Mouse (Mus musculus): ENCODE measurements around the gene Usp20. TPM values are rescaled to one million over a fixed set of nuclear protein-coding genes. Genes with fewer than 3 reads are reported as not detected.

Usp20 gene
- polyA plus RNA-seq, 1 experiment from 2014 or later, result 19.8 TPM

DNA sequence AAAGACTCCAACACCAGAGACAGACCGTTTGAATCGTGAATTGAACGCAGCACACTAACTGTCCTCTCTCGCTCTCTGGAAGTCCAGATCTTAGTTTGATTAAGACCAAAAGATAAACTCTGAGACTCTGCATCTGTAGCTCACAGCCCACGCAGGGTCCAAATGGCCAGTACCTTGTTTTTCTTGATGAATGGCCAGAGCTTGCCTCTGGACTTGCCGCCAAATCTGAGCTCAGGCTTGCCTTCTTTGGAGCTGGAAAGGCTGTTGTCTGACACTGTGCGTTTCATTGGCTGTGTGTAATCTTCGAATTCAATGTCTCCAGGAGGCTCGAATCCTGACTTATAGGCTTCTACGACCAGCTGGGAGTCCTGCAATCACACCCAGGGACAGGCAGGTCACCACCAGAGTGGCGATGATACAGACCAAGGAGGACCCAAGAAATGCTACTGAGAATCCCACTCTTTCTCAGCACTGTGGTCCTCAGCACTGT, 71.8 kb downstream of the Usp20 start:
- no peak overlapping the region for H3K27ac ChIP-seq (replicated peaks)
- 93% methylated on average over 11 of the region's 11 CpGs for whole genome bisulfite sequencing
- H3K27me3 ChIP-seq (ENCODE audit: low read depth, poor library complexity, severe bottlenecking), result no peaks in the 10 kb centered on the region
- H3K36me3 ChIP-seq, result peaks cover 68% of the 10 kb centered on the region
- H3K4me3 ChIP-seq, result no peak overlapping the region
- no peak for DNase-seq (ENCODE audit: low spot score)
- H3K9me3 ChIP-seq (replicated peaks), result no peaks in the 10 kb centered on the region
- no peaks in the 10 kb centered on the region for H3K4me1 ChIP-seq

- Histone ChIP-seq H3K36me3 (peaks cover 65% of the 10 kb centered on the region), H3K27ac (replicated peaks) (no peak overlapping the region), H3K4me3 (no peak overlapping the region), H3K9me3 (replicated peaks) (no peaks in the 10 kb centered on the region), H3K27me3 (ENCODE audit: low read depth, poor library complexity, severe bottlenecking) (no peaks in the 10 kb centered on the region), H3K4me1 (no peaks in the 10 kb centered on the region)
- WGBS, result 88% methylated on average over 3 of the region's 3 CpGs
- no peak for DNase-seq (ENCODE audit: low spot score)
Observed at GRCm38 (mm10) chr2:31056070-31056469, 74.0 kb downstream of the Usp20 start.

DNA sequence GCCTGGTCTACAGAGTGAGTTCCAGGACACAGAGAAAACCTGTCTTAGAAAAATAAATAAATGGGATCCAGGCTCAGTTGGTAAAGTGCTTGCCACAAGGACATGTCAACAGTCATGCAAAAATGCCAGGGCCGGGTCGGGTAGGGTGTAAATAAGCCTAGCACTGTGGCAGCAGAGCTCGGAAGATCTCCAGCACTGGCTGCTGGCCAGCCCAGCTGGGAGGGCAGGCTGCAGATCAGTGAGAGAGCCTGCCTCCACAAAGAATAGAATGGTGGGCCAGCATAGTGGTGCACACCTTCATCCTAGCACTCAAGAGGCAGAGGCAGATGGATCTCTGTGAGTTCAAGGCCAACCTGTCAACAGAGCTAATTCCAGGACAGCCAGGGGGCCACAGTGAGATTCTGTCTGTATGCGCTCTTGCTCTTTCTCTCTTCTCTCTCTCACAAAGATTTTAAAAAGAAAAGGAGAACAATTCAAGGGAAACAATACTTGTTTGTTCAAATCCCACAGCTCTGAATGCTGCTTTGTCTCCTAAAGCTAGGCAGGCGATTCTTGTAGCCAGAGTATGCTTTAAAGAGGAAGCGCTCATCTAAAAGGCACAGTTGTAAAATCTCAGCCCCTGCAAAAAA, 75.6 kb downstream of the Usp20 start:
- Histone ChIP-seq H3K36me3 (peaks cover 53% of the 10 kb centered on the region), H3K27ac (replicated peaks) (no peak overlapping the region), H3K9me3 (replicated peaks) (no peaks in the 10 kb centered on the region), H3K27me3 (ENCODE audit: low read depth, poor library complexity, severe bottlenecking) (no peaks in the 10 kb centered on the region), H3K4me3 (no peak overlapping the region), H3K4me1 (no peaks in the 10 kb centered on the region)
- DNase-seq (ENCODE audit: low spot score), result no peak
- 81% methylated on average over 6 of the region's 6 CpGs for WGBS

- H3K4me3 ChIP-seq, result no peak overlapping the region
- no peaks in the 10 kb centered on the region for H3K9me3 ChIP-seq (replicated peaks)
- H3K27ac ChIP-seq (replicated peaks), result no peak overlapping the region
- 85% methylated on average over 4 of the region's 4 CpGs for WGBS
- H3K27me3 ChIP-seq (ENCODE audit: low read depth, poor library complexity, severe bottlenecking), result no peaks in the 10 kb centered on the region
- DNase-seq (ENCODE audit: low spot score), result no peak
- no peaks in the 10 kb centered on the region for H3K4me1 ChIP-seq
- peaks cover 46% of the 10 kb centered on the region for H3K36me3 ChIP-seq
Observed at GRCm38 (mm10) chr2:31058443-31058842, 76.4 kb downstream of the Usp20 start.

DNA sequence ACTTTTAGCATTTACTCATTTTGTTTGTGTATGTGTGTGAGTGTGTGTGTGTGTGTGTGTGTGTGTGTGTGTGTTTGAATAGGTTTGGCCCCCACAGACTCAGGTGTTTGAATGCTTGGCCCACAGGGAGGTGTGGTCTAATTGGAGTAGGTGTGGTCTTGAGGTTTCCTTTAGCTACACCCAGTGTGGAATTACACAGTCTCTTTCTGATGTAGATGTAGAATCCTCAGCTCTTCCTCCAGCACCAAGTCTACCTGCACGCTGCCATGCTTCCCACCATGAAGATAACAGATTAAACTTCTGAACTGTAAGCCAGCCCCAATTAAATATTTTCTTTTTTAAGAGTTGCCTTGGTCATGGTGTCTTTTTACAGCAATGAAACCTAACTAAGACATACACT, 78.2 kb downstream of the Usp20 start:
- WGBS, result 100% methylated on average over 1 of the region's 1 CpGs
- H3K27me3 ChIP-seq (ENCODE audit: low read depth, poor library complexity, severe bottlenecking), result no peaks in the 10 kb centered on the region
- H3K36me3 ChIP-seq, result peaks cover 28% of the 10 kb centered on the region
- H3K4me3 ChIP-seq, result no peak overlapping the region
- DNase-seq (ENCODE audit: low spot score), result no peak
- no peaks in the 10 kb centered on the region for H3K9me3 ChIP-seq (replicated peaks)
- H3K4me1 ChIP-seq, result no peaks in the 10 kb centered on the region
- no peak overlapping the region for H3K27ac ChIP-seq (replicated peaks)

DNA sequence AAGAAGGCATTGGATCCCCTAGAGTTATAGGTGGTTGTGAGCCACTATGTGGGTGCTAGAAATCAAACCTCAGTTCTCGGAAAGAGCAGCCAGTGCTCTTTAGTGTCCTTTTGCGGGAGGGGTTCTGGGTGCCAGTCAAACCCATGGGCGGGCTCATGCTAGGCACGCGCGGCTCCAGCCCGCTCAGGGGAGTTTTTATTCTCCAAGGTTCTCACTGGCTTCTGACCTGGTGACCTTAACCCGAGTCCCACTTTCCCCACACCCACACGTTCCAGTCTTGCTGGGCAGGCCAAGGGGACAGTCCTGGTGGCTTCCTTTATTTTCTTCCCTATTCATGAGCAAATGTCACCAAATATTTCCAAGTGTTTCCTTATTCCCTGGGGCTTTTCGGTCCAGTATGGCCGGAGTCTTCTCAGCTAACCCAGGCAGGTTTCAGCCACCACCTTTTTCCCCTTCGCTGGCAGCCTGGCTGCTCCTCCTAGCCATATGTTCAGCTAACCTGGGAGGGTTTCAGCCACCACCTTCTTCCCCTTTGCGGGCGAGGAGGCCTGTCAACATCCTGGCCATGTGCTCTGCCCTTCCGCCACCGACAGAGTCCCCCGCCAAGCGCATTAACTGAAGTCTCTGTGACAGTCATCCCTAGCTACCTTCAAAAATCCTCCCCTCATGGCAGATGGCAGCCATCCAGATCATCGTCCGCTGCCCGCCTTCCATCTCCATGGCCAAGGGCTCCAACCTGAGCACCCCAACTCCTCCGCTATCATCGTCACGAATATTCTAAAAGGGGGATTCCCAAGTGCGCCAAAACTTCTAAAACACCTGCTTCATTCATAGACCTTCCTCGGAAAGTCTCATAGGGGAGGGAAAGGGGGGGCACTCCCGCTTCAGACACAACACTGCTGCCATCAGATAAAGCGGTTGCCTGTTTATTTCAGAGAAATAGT, 79.0 kb downstream of the Usp20 start:
- no peak overlapping the region; the same call in 1 of the 2 replicates for H3K27ac ChIP-seq (replicated peaks)
- no peak for DNase-seq (ENCODE audit: low spot score)
- H3K36me3 ChIP-seq, result peaks cover 20% of the 10 kb centered on the region
- 88% methylated on average over 28 of the region's 28 CpGs for WGBS
- H3K9me3 ChIP-seq (replicated peaks), result no peaks in the 10 kb centered on the region
- H3K27me3 ChIP-seq (ENCODE audit: low read depth, poor library complexity, severe bottlenecking), result no peaks in the 10 kb centered on the region
- peaks cover 2% of the 10 kb centered on the region; the same call in 1 of the 2 replicates for H3K4me1 ChIP-seq
- H3K4me3 ChIP-seq, result no peak overlapping the region

- Histone ChIP-seq H3K4me3 (no peak overlapping the region), H3K4me1 (peaks cover 6% of the 10 kb centered on the region), H3K27me3 (ENCODE audit: low read depth, poor library complexity, severe bottlenecking) (no peaks in the 10 kb centered on the region), H3K9me3 (replicated peaks) (no peaks in the 10 kb centered on the region), H3K36me3 (peaks cover 10% of the 10 kb centered on the region), H3K27ac (replicated peaks) (no peak overlapping the region)
- no peak for DNase-seq (ENCODE audit: low spot score)
- WGBS, result 91% methylated on average over 10 of the region's 10 CpGs
Observed at GRCm38 (mm10) chr2:31061868-31062628, 80.0 kb downstream of the Usp20 start.

- H3K27ac ChIP-seq (replicated peaks), result peak overlapping the region; percentile 91; the same call in 1 of the 2 replicates
- 82% methylated on average over 11 of the region's 11 CpGs for WGBS
- H3K4me3 ChIP-seq, result no peak overlapping the region
Observed at GRCm38 (mm10) chr2:31066019-31066789, 84.1 kb downstream of the Usp20 start.

GRCm38 (mm10) chr2:31067059-31067595, 85.0 kb downstream of the Usp20 start:
- H3K4me3 ChIP-seq, result no peak overlapping the region
- H3K27me3 ChIP-seq (ENCODE audit: low read depth, poor library complexity, severe bottlenecking), result no peaks in the 10 kb centered on the region
- 0 out of 2 replicates have a peak, but pooled peaks cover 2% of the 10 kb centered on the region for H3K9me3 ChIP-seq (replicated peaks)
- 91% methylated on average over 13 of the region's 13 CpGs for WGBS
- no peak for DNase-seq (ENCODE audit: low spot score)
- H3K27ac ChIP-seq (replicated peaks), result peak overlapping the region; percentile 91
- H3K36me3 ChIP-seq, result peaks cover 4% of the 10 kb centered on the region; the same call in 1 of the 2 replicates
- peaks cover 31% of the 10 kb centered on the region for H3K4me1 ChIP-seq

More at GRCm38 (mm10) chr2:31066019-31066789, 84.1 kb downstream of the Usp20 start:
- no peak for DNase-seq (ENCODE audit: low spot score)
- H3K9me3 ChIP-seq (replicated peaks), result no peaks in the 10 kb centered on the region
- H3K4me1 ChIP-seq, result peaks cover 31% of the 10 kb centered on the region
- H3K27me3 ChIP-seq (ENCODE audit: low read depth, poor library complexity, severe bottlenecking), result no peaks in the 10 kb centered on the region
- no peaks in the 10 kb centered on the region for H3K36me3 ChIP-seq

- peak overlapping the region; percentile 91 for H3K27ac ChIP-seq (replicated peaks)
- peaks cover 11% of the 10 kb centered on the region for H3K36me3 ChIP-seq
- no peak for DNase-seq (ENCODE audit: low spot score)
- 51% methylated on average over 7 of the region's 7 CpGs for WGBS
- H3K4me1 ChIP-seq, result peaks cover 31% of the 10 kb centered on the region
- H3K9me3 ChIP-seq (replicated peaks), result peaks cover 8% of the 10 kb centered on the region; the same call in 1 of the 2 replicates
- H3K27me3 ChIP-seq (ENCODE audit: low read depth, poor library complexity, severe bottlenecking), result no peaks in the 10 kb centered on the region
- H3K4me3 ChIP-seq, result 0 out of 2 replicates have a peak overlapping the region, but pooled peaks have one; percentile 21
Observed at GRCm38 (mm10) chr2:31067696-31068245, 85.7 kb downstream of the Usp20 start.
